Mouse (Mus musculus): ENCODE data around the gene Sec14l5.
A peak's percentile ranks its signal among the peaks of the same experiment; 100 is the strongest.
"Not testable (repeated sequence)": the region's sequence is repeated elsewhere in the genome, so short reads cannot be mapped to it uniquely, and the experiment has no call there.

Gene Sec14l5

GRCm38 (mm10) chr16:5216686-5217085 is 69.8 kb downstream of the Sec14l5 start:
- no peak for DNase-seq (ENCODE audit: low spot score in 2 of 2)

GRCm38 (mm10) chr16:5217341-5218133 is 70.6 kb downstream of the Sec14l5 start:
- DNase-seq (ENCODE audit: low spot score in 2 of 2) = no peak

- no peak for DNase-seq (ENCODE audit: low spot score in 2 of 2)
Observed at GRCm38 (mm10) chr16:5221403-5221802, 74.5 kb downstream of the Sec14l5 start.

GRCm38 (mm10) chr16:5222140-5222539 is 75.2 kb downstream of the Sec14l5 start, which contains the start of gene AU021092:
Gene AU021092 (minus strand): TSS chr16:5222299.
- no peak for DNase-seq (ENCODE audit: low spot score in 2 of 2)

GRCm38 (mm10) chr16:5226534-5226933 is 79.6 kb downstream of the Sec14l5 start:
- DNase-seq (ENCODE audit: low spot score in 2 of 2) = not testable (repeated sequence)

- not testable (repeated sequence) for DNase-seq (ENCODE audit: low spot score in 2 of 2)
Observed at GRCm38 (mm10) chr16:5227501-5227900, 80.6 kb downstream of the Sec14l5 start.

- DNase-seq (ENCODE audit: low spot score in 2 of 2) = not testable (repeated sequence)
Observed at GRCm38 (mm10) chr16:5228103-5228502, 81.2 kb downstream of the Sec14l5 start.

- DNase-seq (ENCODE audit: low spot score in 2 of 2) = no peak
Observed at GRCm38 (mm10) chr16:5232982-5233381, 86.1 kb downstream of the Sec14l5 start.

- peak; percentile 82 to 88 for DNase-seq (ENCODE audit: low spot score in 2 of 2)
Observed at GRCm38 (mm10) chr16:5233418-5234313, 86.8 kb downstream of the Sec14l5 start, which contains the start of gene Alg1. Gene Alg1 (plus strand): TSS chr16:5233621.

Data from thymus, postnatal 10 days (tissue).